Mouse (Mus musculus): ENCODE data around the gene Fam217a.

GRCm38 (mm10) chr13:34916520-34917167, 7.5 kb downstream of the Fam217a start:
- no peak for TF ChIP-seq TAL1 (IDR thresholded peaks at IDR 0.05; ENCODE audit: low read length)
- no peak for TF ChIP-seq GATA1 (IDR thresholded peaks at IDR 0.05; ENCODE audit: low read length)
